Mouse (Mus musculus): Measurements from ENCODE around the gene Snrnp40. TPM values are rescaled to one million over a fixed set of nuclear protein-coding genes. Genes with fewer than 3 reads are reported as not detected.

Gene Snrnp40
- total RNA-seq (2021) = 10 to 100 TPM; 25.6 to 25.8 TPM

- intact Hi-C loops (cut with DNase I) = no loop called here
- DNase-seq (ENCODE audit: low spot score in 2 of 2) = peak; percentile 99 to 100
Observed at GRCm38 (mm10) chr4:130359486-130360237, at the start of gene Snrnp40, which contains the start of gene Zcchc17. Gene Snrnp40 (plus strand): TSS chr4:130360132. Gene Zcchc17 (minus strand): TSS chr4:130359943.

DNA sequence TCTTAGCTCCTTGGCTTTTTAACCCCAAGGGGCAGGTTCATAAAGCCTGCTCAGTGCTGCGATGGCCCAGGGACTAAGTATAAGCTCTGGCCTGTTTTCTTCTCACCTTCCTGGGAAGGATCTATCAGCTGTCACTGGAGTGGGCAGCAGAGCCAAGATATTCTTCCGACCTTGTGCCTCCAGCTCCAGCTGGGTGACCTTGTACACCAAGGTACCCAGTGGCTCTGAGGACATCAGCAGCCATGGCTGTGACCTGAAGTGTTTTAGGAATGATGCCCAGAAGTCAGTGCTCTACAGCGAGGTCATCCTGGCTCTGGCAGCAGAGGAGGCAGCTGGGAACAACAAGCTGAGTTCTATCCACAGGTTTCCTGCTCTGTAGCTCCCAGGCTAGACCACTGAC, 47.4 kb upstream of the Snrnp40 start:
- no peak for DNase-seq (ENCODE audit: low spot score in 2 of 2)
- intact Hi-C loops (cut with DNase I) = no loop called here

DNA sequence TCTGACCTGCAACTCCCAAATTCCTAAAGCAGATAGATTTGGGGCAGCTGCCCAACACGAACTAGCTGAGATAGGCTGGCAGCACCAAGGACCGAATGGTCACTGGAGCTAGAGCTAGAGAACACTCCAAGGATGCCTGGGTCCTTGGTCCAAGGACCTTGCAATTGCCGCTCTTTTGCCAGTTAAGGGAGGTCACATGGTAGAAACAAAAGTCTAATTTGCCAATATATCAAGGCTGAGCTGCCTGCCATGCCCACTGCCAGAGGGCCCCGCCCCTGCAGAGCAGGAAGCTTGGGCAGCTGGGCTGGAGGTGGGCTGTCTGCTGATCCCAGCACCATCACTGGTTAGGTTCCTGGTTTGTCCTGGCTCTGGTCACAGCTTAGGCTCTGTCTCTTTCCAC, 46.4 kb upstream of the Snrnp40 start:
- intact Hi-C loops (cut with DNase I) = no loop called here
- DNase-seq (ENCODE audit: low spot score in 2 of 2) = no peak

DNA sequence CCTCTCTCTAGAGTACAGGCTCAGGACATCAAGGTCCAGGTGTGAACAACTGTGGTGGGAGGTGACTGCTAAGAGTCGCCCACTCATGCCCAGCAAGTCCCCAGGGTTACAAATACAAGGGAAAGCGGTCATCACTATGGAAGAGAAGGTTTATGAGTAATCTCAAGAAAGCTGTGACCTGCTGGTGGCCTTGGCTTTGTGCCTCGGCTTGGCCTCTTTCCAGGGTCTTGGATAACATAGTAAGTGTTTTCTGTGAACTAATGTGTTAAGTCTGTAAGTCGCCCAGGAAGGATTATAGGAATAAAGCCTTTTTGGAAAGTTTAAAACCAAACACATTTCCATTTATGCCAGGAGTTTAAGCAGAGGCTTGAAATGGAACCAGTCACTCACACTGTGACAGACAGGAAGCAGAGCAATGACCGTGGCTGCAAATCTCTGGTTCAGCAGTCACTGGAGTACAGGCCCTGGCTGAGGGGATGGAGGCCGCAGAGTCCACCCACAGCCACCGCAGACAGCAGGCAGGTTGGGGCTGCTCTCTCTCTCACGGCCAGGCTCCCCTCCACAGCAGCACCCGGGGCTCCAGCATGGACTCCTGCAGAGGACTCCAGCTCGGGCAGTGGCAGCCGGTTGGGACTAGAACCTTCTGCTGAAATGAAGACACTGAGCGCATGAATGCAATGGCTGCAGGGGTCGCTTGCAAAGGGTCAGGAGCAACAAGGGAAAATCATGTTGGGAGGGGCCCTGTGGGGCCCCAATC, 44.0 kb upstream of the Snrnp40 start:
- intact Hi-C loops (cut with DNase I) = no loop called here
- DNase-seq (ENCODE audit: low spot score in 2 of 2) = peak in 1 of 2 experiments; percentile 4

DNA sequence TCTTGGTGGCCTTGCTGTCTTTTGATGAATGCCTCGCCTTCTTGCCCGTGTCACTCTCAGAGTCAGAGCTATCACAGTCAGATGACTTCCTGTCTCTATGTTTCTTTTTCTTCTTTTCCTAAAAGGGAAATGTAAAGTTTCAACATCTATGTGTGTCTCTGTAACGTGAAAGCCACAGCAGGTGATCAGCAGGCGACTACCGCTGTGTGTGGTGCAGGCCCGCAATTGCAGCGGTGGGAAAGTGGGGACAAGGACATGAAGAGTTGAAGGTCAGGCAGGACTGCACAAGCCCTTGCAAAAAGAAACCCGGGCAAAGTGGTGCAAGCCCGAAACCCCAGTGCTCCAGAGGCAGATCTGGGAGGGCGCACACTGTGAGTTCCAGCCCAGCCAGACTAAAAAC, 43.2 kb upstream of the Snrnp40 start:
- DNase-seq (ENCODE audit: low spot score in 2 of 2) = peak in 1 of 2 experiments; percentile 1
- intact Hi-C loops (cut with DNase I) = no loop called here

DNA sequence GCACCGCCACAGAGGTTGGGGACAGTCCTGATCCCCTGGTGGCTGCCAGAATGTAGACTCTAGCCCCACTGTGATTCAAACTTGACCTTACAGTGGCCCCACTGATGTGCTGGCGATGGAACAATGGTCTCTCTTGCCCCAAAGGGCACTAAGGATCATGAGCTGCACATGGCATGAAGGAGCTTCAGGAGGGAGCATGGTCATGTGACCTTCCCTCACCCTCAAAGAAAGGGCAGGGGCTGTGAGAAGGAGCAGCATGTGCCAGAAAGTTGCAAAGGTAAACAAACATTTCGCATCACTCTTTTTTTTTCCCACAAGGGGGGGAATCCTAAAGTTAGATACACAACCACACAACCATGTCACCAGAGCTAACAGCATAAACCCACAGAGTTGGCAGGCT, 41.8 kb upstream of the Snrnp40 start:
- intact Hi-C loops (cut with DNase I) = no loop called here
- no peak for DNase-seq (ENCODE audit: low spot score in 2 of 2)

- intact Hi-C loops (cut with DNase I) = no loop called here
Observed at GRCm38 (mm10) chr4:130319564-130319963, 40.4 kb upstream of the Snrnp40 start.

GRCm38 (mm10) chr4:130321640-130322039, 38.3 kb upstream of the Snrnp40 start:
- intact Hi-C loops (cut with DNase I) = no loop called here
- DNase-seq (ENCODE audit: low spot score in 2 of 2) = no peak

More at GRCm38 (mm10) chr4:130319564-130319963, 40.4 kb upstream of the Snrnp40 start:
- DNase-seq (ENCODE audit: low spot score in 2 of 2) = no peak

DNA sequence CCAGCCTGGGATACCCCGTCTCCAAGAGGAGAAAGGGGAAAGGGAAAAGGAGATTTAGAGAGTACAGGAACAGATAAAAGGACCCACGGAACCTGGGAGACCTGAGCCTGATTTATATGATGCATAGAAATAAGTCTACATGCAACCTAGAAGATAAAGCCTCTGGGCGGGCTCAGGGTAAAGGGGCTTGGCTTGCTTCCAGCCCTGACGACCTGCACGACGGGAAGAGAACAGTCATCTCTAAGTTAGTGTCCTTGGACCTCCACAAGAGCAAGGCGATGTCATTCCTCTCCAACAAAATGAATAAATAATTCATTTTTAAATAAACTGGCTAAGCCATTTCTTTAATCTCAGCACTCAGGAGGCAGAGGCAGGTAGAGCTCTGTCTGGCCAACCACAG, 37.4 kb upstream of the Snrnp40 start:
- intact Hi-C loops (cut with DNase I) = no loop called here
- DNase-seq (ENCODE audit: low spot score in 2 of 2) = no peak

DNA sequence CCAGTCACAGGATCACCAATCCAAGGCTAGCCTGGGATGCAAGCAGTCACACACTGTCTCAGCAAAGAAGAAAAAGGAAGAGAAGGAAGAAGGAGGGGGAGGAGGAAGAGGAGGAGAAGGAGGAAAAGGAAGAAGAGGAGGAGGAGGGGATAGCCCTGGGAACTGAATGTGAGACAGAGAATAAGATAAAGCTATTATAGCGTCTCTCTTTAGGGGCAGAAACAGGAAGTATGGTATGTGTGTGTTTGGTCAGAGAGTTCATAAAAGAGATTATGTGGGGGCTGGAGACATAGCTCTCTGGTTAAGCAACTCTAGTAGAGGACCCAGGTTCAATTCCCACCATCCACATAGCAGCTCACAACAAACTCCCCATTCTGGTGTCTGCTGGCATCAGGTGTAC, 36.8 kb upstream of the Snrnp40 start:
- DNase-seq (ENCODE audit: low spot score in 2 of 2) = no peak
- intact Hi-C loops (cut with DNase I) = no loop called here

GRCm38 (mm10) chr4:130323607-130324006, 36.3 kb upstream of the Snrnp40 start:
- intact Hi-C loops (cut with DNase I) = no loop called here
- no peak for DNase-seq (ENCODE audit: low spot score in 2 of 2)

DNA sequence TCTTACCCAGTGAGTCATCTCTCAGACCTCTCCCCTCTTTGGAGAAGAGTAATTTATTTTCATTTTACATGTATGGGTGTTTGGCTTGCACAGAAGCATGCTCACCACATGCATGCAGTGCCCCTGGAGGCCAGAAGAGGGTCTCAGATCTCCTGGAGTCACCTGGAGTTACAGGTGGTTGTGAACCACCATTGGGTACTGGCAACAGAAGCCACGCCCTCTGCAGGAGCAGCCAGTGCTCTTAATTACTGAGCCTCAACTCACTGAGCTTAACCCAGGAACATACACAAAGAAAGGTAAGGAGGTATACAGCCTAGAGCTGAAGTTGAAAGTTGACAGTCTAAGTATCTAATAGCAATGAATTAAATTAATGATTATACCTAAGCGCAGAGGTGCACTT, 34.5 kb upstream of the Snrnp40 start:
- intact Hi-C loops (cut with DNase I) = no loop called here
- no peak for DNase-seq (ENCODE audit: low spot score in 2 of 2)

- intact Hi-C loops (cut with DNase I) = no loop called here
- DNase-seq (ENCODE audit: low spot score in 2 of 2) = no peak
Observed at GRCm38 (mm10) chr4:130327366-130327765, 32.6 kb upstream of the Snrnp40 start.

DNA sequence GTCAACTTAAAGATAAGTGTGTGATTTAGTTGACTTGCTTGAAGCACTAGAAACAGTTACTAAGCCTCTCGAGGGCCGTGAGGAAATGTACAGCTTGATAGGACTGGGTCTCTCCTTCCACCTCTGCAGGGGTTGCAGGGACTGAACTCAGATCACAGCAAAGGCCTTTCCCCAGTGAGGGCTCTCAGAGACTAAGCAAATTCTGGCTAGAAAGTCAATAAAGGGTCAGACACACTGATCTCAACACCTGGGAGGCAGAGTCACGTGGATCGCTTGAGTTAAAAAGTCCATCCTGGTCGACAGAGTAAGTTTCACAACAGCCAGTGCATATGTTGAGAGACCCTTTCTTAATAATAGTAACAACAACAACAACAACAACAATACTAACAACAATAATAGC, 24.1 kb upstream of the Snrnp40 start:
- intact Hi-C loops (cut with DNase I) = no loop called here
- DNase-seq (ENCODE audit: low spot score in 2 of 2) = no peak

DNA sequence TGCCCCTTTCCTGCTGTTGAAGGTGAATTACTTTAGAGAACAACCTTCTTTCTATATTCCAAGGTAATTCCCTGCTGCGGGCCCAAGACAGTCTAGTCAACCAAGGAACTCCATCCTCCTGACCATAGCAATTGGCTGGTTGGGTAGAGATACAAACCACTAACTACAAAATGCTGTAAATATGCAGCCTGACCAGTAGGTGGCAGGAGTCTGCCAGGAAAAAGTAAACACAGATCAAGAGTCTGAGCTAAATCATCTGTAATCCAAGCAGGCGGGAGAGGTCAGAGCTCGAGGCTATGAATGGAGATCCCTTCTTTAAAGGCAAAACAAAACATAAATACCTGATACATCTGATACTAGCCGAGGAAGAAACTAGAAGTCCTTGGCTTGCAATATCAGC, 18.2 kb upstream of the Snrnp40 start:
- intact Hi-C loops (cut with DNase I) = loop anchor here (1.0 kb wide), 1 partner anchor 193 kb away; no protein-coding TSS in a partner anchor
- DNase-seq (ENCODE audit: low spot score in 2 of 2) = peak; percentile 16 to 50

DNA sequence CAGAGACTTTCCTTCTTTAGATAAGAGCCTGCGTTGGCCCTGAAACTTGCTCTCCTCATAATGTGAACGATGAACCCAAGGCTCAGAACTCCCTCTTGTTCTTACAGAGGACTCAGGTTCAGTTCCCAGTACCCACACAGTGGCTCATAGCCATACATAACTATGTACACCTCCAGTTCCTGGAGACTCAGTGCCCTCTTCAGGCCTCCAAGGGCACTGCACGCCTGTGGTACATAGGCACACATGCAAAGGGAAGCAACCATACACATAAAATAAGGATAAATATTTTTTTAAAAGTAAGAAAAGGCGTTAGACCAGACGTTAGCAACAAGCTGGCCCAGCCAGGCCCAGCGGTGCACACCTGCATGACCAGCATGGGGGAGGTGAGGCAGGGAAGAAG, 10.3 kb upstream of the Snrnp40 start:
- DNase-seq (ENCODE audit: low spot score in 2 of 2) = no peak
- intact Hi-C loops (cut with DNase I) = no loop called here

DNA sequence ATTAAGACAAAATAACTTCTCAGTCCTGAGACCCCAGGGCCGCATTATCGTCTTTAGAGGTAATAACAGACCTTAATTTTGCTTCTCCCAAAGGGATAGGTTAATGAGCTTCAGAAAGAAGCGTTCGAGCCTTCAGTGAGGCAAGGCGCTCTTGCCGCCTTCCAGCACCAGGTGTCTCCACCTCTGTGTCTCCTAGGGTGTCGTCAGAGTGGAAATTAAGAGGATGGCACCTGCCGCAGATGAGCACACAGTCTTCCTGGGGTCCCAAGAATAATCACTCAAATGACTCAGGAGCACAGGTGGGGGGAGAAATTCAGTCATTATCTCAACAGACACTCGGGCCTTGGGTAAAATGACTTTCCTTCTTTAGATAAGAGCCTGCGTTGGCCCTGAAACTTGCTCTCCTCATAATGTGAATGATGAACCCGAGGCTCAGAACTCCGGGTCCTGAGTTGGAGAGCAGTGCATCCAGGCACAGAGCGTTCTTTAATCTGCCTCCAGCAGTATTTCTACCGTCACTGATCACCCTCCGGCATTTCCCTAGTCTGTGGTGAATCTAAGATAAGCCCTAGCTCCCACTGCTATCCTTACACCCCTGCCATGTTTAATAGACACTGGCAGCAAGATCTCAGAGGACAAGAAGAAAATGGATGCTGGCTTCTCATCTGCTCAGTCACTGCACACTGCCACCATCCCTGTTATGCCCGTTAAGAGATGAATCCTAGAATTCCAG, 9.1 kb upstream of the Snrnp40 start:
- intact Hi-C loops (cut with DNase I) = no loop called here
- DNase-seq (ENCODE audit: low spot score in 2 of 2) = no peak

GRCm38 (mm10) chr4:130352588-130352987, 7.3 kb upstream of the Snrnp40 start:
- intact Hi-C loops (cut with DNase I) = no loop called here
- no peak for DNase-seq (ENCODE audit: low spot score in 2 of 2)

- intact Hi-C loops (cut with DNase I) = no loop called here
Observed at GRCm38 (mm10) chr4:130357946-130358345, 2.0 kb upstream of the Snrnp40 start.

GRCm38 (mm10) chr4:130360238-130360590, 282 bp downstream of the Snrnp40 start:
- intact Hi-C loops (cut with DNase I) = no loop called here
- no peak for DNase-seq (ENCODE audit: low spot score in 2 of 2)

More at GRCm38 (mm10) chr4:130357946-130358345, 2.0 kb upstream of the Snrnp40 start:
- no peak for DNase-seq (ENCODE audit: low spot score in 2 of 2)
